Mouse (Mus musculus) inflammation-experienced regulatory T-cells, adult 6 months (primary cell): ENCODE measurements around the gene Fgfr3. TPM values are rescaled to one million over a fixed set of nuclear protein-coding genes. Genes with fewer than 3 reads are reported as not detected.

Source experiments
- ATAC-seq: one replicate; pipeline ENCODE4 v1.8.0; 2017
- polyA plus RNA-seq, 3 experiments: library from polyadenylated mRNA; unstranded; fragments of 100-300 nt; shearing (Covaris generic); gene quantifications; one replicate each; pipeline ENCODE4 v1.2.1; 2017

The Fgfr3 gene
- polyA plus RNA-seq, 3 experiments from 2014 or later = not detected

- ATAC-seq = no peak
Measured at GRCm38 (mm10) chr5:33698669-33699068, 22.8 kb upstream of the Fgfr3 start.

DNA sequence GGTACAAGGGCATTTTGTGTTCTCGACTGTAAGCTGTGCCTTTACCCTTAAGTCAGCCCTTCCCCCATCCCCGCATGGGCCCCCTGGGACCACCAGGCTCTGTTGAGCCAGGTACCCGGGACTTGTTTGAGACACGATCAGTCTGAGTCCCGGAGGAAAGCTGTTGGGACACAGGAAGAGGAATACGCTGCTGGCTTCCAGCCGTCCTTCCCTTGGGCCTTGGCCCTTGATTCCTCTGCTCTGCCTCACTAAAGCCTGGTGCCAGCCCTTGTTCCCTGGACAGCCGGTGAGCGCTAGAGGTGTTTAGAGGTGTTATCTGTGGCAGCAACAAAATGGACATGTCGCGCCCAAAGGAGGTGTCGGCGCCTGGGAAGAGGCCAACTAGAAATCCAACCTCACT is 21.5 kb upstream of the Fgfr3 start:
- no peak for ATAC-seq

GRCm38 (mm10) chr5:33701832-33702231 is 19.6 kb upstream of the Fgfr3 start:
- no peak for ATAC-seq

- ATAC-seq = no peak
Measured at GRCm38 (mm10) chr5:33703999-33704398, 17.5 kb upstream of the Fgfr3 start.

GRCm38 (mm10) chr5:33704945-33705611 is 16.4 kb upstream of the Fgfr3 start:
- ATAC-seq = no peak

DNA sequence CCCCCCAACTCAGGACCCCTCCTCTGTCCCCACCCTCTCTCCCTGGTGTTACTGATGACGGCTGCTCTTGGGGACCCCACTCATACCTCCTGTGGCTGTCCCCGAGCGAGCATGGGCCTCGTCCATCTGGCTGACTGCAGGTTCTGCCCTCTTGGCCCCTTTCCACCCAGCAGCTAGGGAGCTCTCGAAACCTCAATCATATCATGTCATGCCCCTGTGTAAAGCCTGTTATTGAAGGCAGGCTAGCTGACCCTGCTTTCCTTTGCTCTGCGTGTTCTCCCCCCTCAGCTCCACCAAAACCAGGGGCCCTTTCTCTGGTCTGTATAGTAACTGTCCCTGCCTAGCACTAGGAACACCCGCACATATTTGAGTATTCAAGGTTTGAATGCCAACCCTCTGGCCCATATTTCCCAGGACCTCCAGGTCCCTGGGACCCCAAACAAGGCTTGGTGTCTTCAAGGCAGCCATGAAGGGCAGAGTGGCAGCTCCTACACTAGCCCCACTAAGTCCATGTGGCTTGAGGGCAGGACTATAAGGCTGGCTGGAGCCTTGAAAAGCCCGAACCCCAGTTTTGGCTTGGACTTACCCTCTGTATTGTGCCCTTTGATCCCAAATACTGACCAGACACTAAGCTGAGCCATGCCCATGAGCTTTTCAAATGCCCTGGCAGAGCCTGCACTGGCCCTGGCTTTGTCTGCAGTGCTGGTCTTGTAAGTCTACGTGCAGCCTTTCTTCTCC is 15.7 kb upstream of the Fgfr3 start:
- ATAC-seq = no peak

GRCm38 (mm10) chr5:33706350-33706629 is 15.2 kb upstream of the Fgfr3 start:
- no peak for ATAC-seq

DNA sequence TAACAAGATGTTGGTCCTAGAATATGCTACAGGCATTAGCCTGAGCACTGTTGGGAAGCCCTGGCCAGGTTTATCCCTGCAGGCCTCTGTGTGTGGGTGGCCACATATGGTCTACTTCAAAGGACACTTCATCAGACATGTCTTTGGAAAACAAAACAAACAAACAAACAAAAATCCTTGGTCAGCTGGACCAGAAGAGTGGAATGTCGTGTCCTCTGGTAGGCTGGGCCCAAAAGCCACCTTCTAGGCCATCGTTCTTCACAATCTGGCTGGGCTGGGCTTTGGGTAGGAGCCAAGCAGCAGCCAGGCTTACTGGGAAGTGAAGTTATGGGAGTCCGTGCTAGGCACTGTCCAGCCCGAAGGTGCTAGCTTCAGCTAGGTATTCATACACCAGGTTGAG is 14.3 kb upstream of the Fgfr3 start:
- ATAC-seq = no peak

DNA sequence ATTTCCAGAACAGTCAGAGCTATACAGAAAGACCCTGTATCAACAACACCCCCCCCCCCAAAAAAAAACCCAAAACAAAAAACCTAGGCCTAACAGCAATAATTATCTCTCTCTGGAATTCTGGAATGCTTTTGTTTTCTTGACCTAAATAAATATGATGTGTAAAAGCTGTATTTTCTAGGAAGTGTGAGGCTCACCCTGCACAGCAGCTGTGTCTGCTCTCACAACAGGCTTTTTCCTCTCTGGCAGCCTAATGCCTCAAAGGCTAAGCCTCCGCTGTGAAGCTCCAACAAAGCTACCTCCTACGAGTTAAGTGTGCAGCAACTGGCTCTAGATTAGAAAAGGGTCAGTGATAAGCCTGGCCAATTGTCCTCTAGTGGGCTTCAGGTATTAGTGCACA is 12.4 kb upstream of the Fgfr3 start:
- no peak for ATAC-seq

DNA sequence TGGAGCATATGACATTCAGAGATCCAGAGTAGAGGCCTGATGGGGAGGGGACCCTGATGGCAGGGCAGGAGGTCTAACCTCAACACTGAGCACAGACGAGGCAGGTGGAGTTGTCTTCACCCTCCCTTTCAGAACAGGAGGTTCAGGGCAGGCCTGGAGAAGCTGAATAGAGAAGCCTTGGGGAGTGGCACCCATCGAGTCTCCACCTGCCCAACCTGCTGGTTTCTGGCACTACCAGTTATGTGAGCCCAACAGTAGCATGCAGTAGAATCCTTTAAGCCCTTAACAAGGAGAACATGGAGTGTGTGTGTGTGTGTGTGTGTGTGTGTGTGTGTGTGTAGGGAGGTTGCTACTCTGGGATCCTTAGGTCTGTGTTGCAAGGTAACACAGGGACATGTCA is 8.9 kb upstream of the Fgfr3 start:
- no peak for ATAC-seq

- no peak for ATAC-seq
Measured at GRCm38 (mm10) chr5:33715182-33715581, 6.3 kb upstream of the Fgfr3 start.

DNA sequence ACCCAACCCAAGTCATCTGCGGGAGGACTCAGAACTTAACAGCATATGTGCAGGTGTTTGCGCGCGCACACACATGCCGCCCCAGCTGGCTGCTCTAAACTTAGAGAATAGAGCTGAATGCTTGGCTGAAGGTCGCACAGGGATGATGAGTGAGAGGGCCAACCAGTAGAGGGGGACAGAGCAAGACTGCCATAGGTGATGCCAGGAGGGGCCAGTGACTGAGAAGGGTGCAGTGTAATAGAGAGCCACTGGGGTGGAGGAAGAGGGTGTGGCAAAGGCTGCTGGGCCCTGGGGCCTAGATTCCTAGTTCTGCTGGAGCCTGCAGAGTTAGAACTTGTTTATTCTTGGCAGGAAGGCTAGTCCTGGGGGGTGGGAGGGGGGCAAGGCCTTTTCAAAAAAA is 5.0 kb upstream of the Fgfr3 start:
- no peak for ATAC-seq

- ATAC-seq = no peak
Measured at GRCm38 (mm10) chr5:33718460-33718859, 3.0 kb upstream of the Fgfr3 start.

GRCm38 (mm10) chr5:33720852-33721490 is 503 bp upstream of the Fgfr3 start:
- ATAC-seq = no peak

GRCm38 (mm10) chr5:33722266-33723018 is 968 bp downstream of the Fgfr3 start:
- no peak for ATAC-seq

DNA sequence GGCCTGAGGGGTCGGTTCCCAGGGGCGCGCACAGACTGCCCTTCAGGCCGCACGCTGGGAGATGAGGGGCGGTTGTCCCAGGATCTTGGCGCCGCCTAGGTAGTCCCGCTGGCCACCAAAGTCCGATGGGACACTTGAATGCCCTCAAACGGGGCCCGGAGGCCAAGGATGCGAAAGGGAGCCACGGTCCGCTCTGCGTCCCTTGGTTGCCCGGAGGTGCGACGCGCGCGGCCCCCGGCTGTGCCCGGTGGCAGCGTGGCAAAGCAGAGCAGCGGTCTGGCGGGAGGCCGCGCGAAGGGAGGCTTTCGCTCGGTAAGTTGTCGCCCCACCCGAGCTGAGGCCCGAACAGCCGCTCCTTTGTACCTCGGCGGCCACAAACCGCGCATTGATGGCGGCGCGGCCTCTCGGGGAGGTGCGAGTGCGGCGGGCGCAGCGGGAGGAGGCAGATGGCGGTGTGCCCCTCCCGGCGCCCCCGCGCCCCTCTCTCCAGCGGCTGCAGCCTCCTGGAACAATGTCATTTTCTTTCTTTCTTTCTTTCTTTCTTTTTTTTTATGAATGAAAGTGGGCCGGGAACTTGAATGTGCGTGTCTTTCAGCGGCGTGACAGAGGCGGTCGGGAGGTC is 1.7 kb downstream of the Fgfr3 start:
- no peak for ATAC-seq

DNA sequence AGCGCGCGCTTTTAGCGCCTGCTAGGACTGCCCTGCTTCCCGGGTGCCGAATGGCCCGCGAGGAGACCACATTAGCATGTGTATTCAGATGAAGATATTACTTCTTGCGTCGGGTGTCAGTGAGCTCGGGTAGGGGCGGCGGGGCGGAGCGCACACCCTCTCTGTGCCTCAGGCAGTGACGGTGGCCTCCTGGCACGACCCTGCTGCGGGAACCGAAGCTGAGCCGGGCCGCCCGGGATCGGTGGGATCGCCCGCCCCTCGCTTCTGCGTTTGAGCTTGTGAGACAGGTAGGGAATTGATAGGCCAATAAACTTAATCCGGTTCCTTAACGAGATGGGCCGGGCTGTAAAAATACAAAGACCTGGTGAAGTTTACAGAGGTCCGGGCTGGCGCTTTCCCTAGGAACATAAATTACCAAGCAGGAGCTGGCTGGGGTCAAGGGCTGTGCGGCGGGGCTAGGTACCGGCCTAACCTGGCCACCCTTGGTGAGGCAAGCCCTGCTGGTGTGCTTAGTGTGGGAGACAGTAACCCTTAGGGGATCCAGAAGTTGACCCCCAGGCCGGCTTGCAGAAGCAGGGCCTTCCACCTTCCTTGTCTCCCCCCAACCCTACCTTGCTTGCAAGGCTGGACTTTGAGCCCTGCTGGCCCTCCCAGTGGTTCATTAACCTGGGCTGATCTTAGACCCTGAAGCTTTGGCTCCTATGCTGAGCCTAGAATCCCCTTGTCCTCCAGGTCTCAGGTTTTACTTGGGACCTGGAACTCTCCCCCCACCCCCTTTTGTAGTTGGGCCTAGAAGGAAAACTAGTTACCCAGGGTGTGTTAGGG is 2.4 kb downstream of the Fgfr3 start:
- ATAC-seq = no peak

GRCm38 (mm10) chr5:33726081-33726647 is 4.7 kb downstream of the Fgfr3 start:
- ATAC-seq = no peak

DNA sequence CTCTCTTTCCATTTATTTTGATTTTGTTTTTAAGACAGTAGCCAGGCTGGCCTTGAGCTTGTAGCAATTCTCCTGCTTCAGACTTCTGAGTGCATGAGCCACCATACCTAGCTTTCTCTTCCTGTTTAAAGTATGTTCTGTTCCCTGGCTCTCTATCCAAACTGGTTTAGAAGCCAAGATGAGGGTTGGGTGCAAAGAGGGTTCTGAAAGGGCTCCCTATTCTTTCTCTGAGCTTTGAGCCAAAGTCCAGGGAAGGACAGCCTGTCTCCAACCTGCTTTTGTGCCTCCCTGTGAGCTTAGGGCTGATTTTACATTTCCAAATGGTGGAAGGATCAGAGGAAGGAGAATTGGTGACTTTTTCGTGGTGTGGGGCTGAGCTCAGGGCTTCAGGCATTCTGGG is 5.4 kb downstream of the Fgfr3 start:
- ATAC-seq = no peak

- ATAC-seq = no peak
Measured at GRCm38 (mm10) chr5:33728841-33729240, 7.4 kb downstream of the Fgfr3 start.

- ATAC-seq = no peak
Measured at GRCm38 (mm10) chr5:33730516-33730915, 9.0 kb downstream of the Fgfr3 start.

- ATAC-seq = no peak
Measured at GRCm38 (mm10) chr5:33731051-33731450, 9.6 kb downstream of the Fgfr3 start.
